Mouse (Mus musculus) ES-E14 (cell line): ENCODE measurements around the gene Dnlz.

Experiments
- CHD2 ChIP-seq: IDR thresholded peaks from 2 replicates; pipeline ENCODE4 v1.6.1; 2014; ENCODE audit warnings: mild to moderate bottlenecking, low read depth, low read length, inconsistent platforms
- HCFC1 ChIP-seq: IDR thresholded peaks from 2 replicates; pipeline ENCODE4 v1.6.1; 2012; ENCODE audit warnings: low read length, inconsistent platforms, borderline replicate concordance; ENCODE audit not compliant: insufficient read depth
- MAFK ChIP-seq: IDR thresholded peaks from 2 replicates; pipeline ENCODE4 v1.6.1; 2014; ENCODE audit warnings: mild to moderate bottlenecking, low read depth, low read length, inconsistent platforms; ENCODE audit not compliant: insufficient read depth
- ZC3H11A ChIP-seq: IDR thresholded peaks from 2 replicates; pipeline ENCODE4 v1.6.1; 2012; ENCODE audit warnings: low read depth, mild to moderate bottlenecking, inconsistent platforms, low read length, borderline replicate concordance

DNA sequence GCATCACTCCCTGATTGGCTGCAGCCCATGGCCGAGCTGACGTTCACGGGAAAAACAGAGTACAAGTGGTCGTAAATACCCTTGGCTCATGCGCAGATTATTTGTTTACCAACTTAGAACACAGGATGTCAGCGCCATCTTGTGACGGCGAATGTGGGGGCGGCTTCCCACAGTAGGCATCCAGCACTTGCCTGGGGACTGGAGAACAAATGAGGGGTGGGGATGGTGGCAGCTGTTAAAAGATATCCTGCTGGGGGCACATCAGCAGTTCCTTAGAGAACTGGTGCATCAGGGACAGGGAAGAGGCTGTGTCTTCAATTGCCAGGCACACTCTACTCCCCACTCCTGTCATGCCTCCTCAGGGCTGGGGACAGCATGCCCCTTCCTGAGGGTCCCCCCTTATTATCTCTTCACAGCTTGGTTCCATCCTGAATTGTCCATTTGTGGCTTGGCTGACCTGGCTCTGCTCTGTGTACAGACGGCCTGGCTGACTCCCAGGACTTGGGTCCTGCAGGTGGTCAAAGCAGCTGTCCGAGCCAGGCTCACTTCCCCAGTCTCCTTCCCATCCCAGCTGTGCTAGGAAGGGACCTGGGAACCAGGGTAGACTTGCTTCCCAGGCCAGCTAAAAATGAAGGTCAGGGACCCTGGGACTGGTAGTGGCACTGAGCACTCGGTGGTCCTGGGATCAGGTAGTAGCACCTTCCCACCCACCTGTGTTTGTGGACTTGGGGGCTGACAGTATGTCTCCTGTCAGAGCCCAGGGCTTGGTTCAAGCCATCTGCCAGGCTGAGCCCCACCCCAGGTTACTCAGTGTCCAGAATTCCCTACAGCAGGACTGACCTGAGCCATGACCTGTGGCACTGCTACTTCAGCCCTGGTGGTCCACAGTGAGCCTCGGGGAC lies 13.4 kb downstream of the Dnlz start:
- no peak for TF ChIP-seq ZC3H11A
- TF ChIP-seq MAFK: no peak
- TF ChIP-seq CHD2: no peak
- TF ChIP-seq HCFC1: no peak
